Mouse (Mus musculus) right cerebral cortex, postnatal 25 days (tissue): ENCODE data around the gene Gm20388.

Source experiments
- DNase-seq: peaks from one replicate; pipeline ENCODE4 v3.0.0; 2022

Gm20388 gene

DNA sequence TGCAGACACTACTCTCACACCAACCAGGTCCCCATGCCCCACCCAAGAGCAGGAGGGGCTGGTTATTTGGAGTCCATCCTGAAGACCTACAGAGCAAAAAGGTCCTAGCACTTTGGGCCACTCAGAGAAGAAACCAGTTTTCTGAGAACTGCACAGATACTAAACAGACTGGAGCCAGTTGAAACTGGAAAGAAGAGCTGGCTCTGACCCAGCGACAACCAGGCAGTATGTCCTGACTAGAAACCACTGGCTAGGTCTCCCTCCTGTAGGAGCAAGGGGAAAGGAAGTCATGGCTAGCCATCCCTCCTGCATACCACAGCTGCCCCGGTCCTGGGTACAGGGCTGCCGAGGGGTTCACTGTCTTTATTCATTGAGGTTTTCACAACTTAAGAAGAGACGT, 3855.9 kb downstream of the Gm20388 start:
- DNase-seq, result no peak

DNA sequence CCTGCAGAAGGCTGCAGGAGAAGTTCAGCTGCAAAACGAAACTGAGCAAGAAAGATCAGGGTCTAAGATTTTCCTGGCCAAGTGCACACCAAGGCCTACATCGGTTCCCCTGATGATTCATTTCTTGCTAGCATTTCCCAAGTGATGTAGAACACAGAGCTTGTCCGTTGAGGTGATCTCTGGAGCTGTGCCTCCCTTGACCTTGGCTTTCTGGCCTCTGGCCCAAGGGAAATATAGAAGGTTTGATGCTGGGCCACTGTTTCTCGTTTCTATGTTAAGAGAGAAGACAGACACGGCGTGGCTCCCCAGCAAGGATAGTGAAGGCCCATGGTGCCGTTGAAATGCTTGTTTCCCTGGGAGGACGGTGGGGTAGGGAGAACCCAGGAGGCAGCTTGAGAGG, 3857.2 kb downstream of the Gm20388 start:
- DNase-seq, result no peak

DNA sequence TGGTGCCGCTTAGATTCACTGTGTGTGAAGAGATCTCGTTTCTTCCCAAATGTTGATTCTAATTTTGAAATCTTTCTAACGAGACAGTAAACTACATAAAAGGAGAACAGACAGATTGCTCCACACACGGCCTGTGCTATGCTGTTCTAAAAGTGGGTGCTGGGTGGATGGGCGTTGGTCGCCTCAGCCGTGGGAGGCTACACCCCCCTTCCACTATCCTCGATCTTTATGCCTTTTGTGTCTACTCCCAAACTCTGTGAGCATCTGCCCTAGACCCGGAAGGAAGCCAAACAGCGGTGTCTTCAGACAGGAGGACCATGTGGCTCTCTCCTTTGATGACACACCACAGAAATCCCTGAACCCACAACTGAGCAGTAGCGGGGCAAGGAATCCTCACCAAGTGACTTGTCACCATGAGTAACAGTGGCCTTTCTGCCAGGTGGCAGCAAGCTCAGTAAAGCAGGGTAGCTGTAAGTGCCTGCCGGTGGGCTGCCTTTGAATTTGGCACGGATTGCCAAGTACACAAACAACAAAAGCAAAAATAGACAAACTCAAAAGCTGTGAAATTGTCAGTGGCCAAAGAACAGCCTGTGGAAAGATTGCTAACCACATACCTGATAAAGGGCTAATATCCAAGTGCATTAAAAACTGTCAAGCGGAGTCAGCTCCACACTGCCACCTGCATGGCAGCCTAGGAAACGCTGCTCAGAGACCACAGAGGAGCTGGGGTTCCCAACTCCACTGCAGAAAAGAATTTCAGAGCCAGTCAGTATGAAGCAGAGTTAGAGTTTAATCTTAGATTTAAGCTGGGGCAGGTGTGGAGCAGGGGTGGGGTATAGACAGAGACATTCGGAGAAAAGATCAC, 3858.1 kb downstream of the Gm20388 start:
- peak; percentile 66 for DNase-seq

DNA sequence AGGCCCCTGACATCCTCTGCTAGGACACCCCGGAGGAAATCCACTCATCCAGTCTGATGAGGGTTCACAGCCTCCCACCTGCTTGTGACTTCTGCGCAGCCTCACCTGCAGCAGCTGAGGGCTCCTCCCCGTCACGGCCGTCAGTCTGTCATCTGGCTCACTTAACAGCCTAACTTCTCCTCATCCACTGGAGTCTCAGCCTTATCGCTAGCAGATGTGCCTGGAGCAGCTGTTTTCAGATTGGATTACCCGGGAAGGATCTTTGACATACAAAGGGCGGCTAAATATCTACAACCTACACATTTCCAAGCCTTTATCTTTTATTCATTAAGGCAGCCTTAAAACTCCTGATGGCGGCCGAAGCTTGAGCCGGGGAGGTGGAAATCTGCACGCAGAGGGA, 3862.8 kb downstream of the Gm20388 start:
- no peak for DNase-seq

DNA sequence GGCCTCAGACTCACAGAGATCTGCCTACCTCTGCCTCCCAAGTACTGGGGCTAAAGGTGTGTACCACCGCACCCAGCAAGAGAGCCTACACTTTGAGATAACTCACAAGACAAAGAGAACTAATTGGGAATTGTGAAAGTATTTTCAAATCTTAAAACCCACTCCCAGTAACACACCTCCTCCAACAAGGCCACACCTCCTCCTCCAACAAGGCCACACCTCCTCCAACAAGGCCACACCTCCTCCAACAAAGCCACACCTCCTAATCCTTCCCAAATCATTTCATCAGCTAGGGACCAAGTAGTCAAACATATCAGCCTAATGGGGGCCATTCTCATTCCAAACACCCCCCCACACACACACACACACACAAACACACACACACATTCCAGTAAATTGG, 3863.8 kb downstream of the Gm20388 start:
- no peak for DNase-seq

DNA sequence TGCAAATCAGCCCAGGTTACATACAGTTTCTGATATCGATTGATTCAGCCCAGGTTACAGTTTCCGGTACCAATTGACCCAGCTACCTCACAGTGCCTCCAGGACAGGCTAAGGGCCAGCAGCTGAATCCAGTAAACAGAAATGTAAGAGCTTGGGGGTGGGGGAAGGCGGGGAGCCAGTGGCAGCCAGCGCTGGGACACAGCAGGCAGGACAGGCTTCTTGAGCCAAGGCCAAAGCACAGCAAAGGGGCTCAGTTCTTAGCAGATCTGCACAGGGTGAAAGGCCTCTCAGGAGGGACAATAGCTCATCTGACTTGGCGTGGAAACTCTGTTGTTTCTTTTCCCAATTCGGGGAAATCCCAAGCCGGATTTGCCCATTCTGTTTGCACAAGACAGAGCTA, 3866.7 kb downstream of the Gm20388 start:
- no peak for DNase-seq

DNA sequence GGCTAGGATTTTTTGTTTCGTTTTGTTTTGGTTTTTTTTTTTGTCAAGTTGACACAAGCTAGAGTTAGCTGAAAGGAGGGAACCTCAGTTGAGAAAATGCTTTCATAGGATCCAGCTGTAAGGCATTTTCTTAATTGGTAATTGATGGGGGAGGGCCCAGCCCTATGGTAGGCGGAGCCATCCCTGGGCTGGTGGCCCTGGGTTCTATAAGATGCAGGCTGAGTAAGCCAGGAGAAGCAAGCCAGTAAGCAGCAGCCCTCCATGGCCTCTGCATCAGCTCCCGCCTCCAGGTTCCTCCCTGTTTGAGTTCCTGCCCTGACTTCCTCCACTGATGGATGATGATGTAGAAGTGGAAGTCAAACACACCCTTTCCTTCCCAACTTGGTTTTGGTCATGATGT, 3869.8 kb downstream of the Gm20388 start:
- DNase-seq, result no peak

DNA sequence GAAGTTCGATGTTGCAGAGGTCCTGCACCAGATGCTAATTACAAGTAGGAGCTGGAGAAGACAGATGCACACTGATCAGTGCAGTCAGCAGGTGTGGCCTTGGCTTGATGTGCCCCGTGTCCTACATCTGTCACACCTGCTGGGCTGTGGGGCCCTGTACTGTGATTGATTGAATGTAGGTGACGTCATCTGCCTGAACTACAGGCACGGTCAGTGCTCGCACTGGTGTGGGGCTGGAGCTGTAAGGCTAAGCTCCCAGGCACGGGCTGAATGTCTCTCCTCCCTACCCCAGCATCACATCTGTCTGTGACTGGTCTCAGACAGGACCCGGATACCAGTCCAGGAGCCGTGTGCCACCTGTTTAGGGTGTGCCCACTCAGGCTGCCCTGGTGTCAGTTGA, 3870.6 kb downstream of the Gm20388 start:
- no peak for DNase-seq

DNA sequence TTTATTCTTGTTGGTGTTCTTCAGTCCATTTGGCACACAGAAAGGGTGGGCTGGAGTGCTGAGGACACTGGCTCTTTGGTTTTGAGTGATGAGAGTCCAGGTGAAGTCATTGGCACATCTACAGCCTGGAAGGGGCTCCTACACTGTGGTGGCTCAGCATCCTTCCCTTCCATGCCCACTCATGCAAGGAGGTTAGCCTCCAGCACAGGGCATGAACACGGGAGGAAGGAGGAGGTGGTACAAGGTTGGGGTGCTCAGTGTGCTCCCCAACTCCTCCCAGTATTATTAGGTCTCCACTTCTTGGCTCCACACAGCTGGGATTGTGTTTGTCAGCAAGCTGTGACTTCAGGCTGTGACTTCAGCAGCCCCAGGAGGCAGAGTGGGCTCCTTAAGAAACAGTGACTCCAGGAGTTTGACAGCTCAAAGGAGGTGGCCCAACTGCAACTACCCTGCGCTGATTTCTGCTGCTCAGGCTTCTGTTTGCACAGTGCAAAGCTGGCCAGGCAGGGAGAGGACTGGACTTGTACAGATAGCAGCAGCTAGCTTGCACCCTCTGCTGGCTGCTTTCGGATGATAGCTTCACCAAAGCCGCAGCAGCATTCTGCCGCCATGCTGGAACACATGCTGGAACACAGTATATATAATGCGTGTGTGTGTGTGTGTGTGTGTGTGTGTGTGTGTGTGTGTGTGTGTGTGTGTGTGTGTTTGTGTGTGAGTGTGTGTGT, 3873.0 kb downstream of the Gm20388 start:
- DNase-seq, result peak; percentile 78

DNA sequence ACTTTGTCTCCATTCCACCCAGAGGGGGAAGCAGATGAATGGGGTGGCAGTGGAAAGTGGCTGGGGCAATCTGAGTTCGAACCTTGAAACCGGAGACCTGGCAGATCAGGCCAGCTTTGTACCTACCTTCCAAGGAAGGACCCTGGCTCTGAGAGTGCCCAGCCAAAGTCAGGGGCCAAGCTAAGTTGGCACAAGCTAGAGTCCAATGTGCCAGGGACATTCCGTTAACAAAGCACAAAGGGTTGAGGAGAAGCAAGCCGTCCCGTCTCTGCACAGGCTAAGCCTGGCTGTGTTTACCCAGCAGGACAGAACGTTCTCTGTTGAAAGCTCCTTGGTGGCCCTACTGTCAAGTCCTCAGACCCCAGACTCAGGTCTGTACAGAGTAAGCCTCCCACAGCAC, 3875.5 kb downstream of the Gm20388 start:
- DNase-seq, result no peak

DNA sequence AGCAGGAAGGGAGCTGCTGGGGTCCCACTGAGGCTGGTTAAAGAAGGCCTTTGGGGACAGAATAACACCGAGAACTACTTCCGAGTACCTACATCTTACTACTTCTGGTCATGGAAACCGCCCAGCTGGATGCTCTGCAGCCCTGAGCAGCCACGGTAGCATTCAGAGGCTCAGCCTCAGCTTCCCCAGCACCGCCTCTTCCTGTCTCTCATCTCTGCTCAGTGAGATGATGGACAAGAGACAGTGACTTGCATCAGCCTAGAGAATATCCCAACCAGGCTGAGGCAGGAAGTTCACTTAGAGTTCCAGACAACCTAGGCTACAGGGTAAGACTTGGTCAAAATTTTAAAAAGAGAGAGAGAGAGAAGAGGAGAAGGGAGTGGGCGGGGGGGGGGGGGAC, 3876.0 kb downstream of the Gm20388 start:
- no peak for DNase-seq

DNA sequence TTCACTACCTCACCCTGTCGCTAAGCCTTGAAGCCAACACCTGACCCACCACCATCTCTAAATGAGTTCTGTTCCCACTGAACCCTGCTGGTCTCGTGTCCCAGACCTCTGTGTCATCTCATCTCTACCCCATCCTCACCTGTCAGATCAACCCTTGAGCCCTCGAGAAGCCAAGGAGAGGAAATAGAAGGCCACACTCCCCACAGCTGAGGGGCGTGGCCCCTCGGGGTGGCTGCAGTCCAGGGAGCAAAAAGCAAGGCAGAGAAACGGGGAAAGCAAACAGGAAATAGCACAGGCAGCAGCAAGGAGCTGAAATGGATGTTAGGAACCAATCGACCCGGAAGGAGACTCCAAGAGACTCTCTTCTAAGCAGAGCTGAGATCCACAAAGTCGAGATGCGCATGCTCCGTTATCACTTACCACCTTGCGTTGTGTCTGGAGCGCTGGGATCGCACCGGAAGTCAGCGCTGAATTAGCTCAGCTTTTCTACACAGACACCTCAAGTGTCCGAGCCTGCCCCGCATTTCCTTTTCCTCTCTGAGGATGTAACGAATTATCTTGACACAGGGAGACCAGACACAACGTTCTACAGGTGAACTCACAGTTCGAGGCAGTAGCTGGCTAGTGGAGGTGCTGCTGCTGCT, 3876.7 kb downstream of the Gm20388 start:
- DNase-seq, result no peak

DNA sequence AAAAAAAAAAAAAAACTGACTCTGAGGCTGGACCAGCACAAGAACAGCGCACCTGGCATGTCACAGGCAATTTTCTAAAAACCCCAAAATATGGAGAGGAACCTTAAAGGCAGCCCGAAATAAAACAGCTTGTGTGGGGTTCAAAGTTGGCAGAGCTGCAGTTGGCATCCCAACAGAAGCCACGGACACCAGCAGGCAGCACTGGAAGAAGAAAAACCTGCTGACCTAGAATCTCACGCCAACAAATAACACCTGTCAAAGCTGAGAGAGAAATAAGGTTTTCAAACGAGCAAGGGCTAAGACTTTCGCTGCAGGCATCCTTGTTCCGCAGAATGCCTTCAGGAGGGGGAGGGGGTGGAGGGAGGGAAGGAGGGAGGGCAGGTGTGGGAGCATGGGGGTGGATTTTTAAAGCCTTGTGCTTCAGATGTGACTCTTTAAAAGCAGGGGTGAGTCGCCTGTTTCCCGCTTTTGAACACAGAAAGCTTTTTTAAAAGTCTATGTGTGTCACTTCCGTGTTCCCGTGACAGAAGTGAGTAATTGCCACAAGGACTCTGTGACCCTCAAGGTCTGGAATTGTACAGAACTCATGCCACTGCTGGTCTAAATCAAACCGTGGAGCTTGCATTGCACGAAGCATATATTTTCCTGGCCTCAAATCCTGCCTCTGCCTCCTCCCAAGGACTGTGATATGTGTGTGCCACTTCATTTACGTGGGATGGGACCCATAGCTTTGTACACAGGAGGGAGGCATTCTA, 3878.0 kb downstream of the Gm20388 start:
- no peak for DNase-seq

DNA sequence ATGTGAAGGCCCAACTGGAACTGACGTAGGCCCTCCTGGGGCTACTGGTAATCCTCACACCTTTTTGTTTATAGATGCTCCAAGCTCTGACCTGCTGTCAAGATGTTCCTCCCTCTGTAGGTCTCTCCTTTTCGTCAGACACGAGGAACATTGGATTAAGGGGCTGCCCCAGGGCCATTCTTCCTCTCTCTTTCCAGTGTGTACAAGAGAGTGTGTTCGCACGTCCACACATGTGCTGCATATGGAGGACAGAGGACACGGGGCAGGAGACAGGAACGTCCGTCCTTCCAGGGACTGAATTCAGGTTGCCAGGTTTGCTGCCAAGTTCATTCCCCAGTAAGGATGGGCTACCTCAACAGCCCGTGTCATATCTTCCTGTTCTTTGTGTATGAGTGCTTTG, 3878.8 kb downstream of the Gm20388 start:
- DNase-seq, result no peak

DNA sequence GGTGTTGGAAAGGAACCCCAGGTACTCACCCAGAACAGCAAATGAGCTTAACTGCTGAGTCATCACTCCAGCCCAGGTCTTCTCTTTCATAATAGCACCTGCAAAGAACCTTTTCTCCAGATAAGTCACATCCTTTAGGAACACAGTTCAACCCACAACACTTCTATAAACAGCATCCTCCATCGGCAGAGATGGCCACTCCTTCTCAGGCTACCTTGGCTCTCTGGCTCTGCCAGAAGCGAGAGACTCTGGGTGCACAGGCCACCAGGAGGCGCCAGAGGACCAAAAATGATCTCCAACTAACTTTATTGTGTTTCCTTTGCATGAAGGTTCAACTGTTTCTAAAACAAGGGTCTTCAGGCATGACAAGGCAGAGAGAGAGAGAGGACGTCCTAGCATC, 3879.3 kb downstream of the Gm20388 start:
- peak; percentile 81 for DNase-seq

DNA sequence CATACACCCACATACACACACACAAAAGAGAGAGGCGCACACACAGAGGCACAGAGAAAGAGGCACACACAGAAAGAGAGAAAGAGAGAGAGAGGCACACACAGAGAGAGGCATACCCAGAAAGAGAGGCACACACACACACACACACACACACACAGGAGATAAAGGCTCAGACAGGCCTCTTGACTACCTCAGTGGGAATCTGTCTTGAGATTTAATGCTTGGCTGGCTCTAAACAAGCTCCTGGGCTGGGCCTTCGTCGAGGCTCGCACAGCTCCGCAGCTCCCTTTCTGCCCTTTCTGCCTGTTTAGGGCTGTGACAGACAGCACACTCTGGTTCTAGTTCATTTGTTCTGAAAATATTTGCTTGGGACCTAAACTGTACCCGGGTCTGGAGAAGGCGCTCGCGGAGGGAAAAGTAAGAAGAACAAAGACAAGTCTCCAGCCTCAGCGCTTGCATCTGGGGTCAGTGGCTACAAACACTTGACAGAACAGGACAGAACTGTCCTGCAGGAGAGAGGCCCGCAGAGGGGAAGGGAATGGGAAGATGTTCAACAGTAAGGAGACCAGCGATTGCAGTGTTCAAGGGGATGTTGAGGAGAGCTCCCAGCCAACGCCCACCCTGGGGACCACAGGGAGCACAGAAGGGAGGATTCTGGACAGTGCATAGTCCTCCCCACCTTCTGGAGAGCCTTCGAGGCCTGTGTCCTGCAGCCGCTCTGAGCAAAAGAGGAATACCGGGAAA, 3880.6 kb downstream of the Gm20388 start:
- DNase-seq, result no peak

DNA sequence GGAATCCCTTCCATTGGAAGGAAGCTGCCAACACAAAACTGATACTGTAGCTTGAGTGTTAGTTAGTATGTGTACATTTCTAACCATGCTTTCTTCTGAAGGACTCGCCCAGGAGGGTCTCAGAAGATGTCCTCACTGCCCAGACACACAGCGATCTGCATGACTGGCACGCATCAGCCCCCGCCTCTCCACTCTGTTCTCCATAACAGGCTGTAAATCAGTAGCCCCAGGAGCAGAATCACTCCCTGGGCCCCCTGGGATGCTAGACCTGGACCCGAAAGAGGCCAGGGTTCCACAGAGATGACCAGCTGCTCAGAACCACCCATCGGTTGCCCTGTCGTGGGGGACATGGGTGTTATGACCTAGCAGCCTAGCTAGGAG, 3881.2 kb downstream of the Gm20388 start:
- DNase-seq, result no peak

DNA sequence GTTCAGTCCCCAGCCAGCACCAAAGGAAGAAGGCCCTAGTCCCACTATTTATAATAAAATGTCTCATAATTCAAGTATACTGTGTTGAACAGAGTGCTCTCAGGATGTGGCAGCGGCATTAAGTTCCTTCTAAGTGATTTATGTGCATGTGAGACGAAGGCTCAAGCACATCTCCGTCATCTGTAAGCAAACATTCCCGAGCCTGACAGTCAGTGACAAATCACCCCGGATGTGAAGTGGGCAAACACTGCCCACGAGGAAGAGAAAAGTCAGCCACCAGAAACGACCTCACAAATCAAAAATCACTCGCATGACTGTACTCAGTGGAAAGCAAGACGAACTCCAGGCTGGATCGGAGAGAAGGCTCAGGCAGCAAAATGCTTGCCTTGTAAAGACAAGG, 3883.3 kb downstream of the Gm20388 start:
- no peak for DNase-seq

DNA sequence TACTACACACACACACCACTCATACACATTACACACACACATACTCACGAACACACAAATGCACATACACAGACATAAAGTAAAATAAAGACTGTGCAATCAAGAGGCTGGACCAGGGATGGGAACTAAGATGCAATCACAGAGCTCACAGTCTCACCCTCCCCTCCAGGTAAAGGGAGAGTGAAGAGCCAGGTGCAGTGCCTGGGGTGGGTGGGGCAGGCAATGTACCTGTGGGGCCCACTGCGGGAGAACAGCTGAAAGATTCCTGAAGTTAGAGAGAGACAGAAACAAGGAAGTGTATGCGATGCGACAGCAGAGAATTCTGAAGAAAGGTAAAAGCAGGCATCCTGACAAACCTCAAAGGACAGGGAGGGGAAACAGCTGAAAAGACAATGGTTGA, 3884.1 kb downstream of the Gm20388 start:
- DNase-seq, result no peak

DNA sequence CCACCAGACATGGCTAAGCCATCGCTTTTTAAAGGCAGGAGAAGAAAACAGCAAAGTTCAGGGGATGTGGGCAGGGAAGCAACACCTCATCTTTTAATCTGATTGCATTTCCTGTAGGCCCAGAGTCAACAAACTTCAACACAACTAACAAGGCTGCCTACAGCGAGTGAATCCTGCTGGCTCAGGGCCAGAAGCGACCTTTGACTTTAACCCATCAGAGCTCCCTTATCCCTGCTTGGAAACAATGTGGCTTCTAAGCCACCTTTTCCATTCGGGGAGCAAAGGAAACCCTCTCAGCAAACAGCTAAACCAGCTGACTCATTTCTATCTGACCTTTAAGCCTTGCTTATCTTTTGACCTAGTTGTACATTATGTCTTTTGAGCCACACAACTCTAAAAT, 3886.1 kb downstream of the Gm20388 start:
- no peak for DNase-seq

DNA sequence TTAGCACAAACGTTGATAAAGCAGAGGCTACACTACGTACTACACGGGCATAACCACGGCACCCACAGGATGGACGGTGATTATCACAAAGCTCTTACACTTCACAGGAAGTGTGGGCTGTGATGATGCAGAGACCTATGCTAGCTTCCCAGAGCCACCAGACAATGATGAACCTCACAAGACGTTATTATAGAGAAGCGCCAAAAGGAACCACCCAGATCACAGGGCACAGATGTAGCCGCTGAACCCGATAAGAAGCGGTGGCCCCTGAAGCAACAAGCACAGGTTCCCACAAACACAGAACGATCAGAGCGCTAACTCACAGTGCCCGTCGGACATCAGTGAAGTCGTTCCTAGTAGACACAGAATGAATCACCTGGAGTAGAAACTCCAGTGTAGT, 3887.3 kb downstream of the Gm20388 start:
- DNase-seq, result no peak

DNA sequence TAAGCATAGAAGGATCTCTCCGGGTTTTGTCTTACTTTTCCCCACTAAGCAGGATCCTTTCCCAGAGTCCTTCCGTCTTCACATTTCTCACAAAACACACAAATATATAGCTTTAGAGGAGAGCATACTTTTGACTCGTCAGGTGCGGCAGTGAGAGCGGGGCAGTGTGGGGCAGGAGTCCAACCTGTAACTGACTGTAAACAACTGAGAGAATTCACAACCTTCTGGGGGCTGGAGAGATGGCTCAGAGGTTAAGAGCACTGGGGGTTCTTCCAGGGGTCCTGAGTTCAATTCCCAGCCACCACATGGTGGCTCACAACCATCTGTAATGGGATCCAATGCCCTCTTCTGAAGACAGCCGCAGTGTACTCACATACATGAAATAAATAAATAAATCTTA, 3888.8 kb downstream of the Gm20388 start:
- DNase-seq, result no peak

DNA sequence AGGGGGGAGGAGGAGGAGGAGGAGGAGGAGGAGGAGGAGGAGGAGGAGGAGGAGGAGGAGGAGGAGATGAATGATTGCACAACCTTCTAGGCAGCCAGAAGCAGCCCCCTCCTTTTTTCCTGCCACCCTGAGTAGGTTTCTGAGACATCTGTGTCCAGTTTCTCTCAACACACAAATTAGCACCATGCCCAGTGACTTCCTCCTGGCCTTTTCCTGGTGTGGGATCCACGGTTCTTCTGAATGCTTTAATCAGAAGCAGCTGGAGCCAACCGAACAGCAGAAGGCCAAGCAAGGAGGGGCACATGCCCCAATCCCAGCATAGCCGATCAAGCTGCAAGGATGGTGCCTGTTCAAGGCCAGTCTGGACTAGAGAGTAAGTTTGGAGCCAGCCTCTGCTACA, 3889.2 kb downstream of the Gm20388 start:
- DNase-seq, result no peak
